Mouse (Mus musculus): ENCODE data around the gene Dusp3. TPM values are rescaled to one million over a fixed set of nuclear protein-coding genes. Genes with fewer than 3 reads are reported as not detected.
A peak's percentile ranks its signal among the peaks of the same experiment; 100 is the strongest.
"Not testable (repeated sequence)": the region's sequence is repeated elsewhere in the genome, so short reads cannot be mapped to it uniquely, and the experiment has no call there.

The Dusp3 gene
- polyA plus RNA-seq, 1 experiment = 55.8 TPM

DNA sequence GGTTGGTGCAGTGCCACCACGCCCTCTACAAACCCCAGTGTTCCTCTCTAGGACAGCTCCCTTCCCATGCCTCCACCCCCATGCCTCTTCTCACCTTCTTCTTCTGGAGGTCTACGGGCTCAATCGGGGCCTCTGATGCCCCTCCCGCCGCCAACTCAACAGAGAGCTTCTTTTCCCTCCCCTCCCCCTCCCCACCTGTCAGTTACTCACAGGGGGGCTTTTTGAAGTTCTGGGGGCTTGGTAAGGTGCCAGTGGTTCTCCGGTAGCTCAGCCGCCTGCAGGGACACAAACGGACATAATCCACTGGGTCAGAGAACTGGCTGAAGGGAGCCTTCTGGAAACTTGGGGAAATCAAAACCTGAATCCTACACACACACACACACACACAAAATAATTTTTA lies 24.7 kb upstream of the Dusp3 start:
- no peak for DNase-seq (ENCODE audit: low spot score)

DNA sequence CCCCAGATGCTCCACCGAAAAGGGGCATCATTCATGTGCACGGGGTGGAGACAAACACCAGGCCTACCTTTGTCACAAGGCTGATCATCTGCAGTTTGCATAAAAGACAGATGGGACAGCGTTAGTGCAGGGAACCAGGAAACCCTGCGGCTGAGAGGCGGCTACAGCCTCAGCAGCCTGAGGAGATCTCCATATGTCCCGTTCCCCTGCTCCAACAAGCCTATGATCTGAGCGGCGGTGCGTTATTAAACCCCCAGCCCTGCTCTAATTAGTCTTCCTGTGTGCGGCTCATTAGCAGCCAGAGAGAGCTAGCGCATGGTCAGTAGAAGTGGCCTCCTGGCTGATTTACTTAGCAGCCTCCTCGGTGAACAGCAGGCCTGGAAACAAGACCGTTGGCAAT lies 23.3 kb upstream of the Dusp3 start:
- no peak for DNase-seq (ENCODE audit: low spot score)

DNA sequence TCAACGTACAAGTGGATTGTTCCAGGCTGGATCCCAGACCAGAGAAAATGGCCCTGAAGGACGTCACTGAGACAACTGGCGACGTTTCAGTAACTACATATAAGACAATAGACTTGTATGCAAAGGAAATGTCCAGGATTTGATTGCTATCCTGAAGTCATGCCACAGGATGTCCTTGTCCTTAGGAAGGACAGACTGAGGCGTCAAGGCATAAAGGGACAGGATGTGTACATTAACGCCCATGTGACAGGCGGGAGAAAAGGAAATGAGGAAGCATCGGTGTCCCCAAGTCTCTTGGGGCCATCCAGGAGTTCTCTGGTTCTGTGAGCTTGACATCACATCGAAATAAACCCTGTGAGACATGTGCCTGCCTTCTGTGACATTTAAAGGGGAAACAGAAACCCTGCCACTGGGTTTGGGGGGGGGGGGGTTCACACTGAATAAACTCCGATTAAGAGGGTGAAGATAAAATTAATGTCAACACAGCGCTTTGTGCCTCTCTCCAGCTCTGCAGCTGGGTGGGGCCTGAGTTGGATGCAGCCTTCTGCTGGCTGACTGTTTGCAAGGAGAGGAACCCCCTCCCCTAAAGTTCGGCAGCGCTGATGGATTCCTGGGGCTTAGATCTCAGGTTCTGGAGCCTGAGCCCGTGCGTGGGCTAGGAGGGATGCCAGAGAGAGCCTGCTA lies 22.3 kb upstream of the Dusp3 start:
- DNase-seq (ENCODE audit: low spot score) = no peak

DNA sequence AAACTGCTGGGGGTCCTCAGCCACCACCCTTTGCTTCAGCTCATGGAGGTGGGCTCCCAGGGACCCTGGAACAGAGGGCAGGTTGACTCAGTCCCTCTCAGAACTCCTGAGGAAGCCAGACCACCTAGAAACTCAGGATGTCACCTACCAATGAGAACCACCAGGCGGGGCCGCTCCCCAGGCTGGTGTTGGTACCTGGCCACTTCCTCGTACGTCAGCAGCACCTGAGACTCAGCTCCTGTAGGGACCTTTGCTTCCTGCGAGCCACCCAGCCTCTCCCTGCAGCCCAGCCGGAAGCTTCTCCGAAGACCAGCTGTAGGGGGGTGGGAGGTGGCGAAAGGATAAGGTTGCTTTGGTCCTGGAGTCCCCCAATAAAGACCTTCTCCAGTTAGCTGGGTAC lies 21.6 kb upstream of the Dusp3 start:
- no peak for DNase-seq (ENCODE audit: low spot score)

DNA sequence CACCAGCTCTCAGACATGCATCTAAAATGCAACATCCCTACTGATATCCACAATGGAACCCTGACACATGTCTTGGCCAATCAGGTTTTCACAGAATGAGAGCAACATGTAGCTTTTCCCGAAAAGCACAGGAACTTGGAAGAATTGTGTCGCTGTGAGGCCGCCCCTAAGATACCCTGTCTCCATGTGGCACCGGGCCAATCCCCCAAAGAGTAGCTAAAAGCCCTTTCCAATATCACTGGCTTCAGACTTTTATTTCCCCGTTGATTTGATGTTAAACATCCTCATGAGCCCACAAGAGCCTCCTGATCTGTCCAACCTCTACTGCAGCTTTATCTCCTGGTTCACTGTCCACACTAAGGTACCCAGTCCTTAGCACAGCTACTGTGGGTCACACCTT lies 19.9 kb upstream of the Dusp3 start:
- no peak for DNase-seq (ENCODE audit: low spot score)

DNA sequence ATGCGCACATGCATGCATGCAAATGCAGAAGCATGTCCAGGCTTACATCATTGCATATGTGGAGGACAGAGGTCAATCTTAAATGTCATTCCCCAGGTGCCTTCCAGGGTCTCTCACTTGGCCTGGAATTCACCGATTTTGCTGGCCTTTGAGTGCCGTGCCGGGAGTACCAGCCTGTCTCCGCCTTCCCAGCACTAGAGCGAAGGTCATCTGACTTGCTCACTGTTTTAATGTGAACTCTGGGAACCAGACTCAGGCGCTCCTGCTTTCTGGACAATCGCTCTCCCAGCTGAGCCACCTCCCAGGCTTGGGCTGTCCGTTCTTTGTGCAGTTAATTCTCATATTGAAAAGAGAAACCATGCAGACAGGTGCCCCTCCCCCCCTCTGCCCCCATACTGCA lies 19.5 kb upstream of the Dusp3 start:
- no peak for DNase-seq (ENCODE audit: low spot score)

DNA sequence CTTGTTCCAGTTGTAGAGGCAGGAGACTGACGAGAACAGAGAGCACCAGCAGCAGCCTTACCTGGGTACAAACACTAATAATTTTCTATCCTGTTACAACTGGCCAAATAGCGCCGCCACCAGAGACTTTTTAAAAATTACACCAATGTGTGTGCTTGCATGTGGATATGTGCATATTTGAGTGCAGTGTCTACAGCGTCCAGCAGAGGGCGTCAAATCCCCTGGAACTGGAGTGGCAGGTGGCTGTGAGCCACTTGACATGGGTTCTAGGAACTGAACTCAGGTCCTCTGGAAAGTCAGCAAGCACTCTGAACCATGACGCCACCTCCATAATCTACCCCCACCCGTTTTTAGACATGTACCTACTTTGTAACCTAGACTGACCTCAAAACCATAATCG lies 17.4 kb upstream of the Dusp3 start:
- DNase-seq (ENCODE audit: low spot score) = no peak

DNA sequence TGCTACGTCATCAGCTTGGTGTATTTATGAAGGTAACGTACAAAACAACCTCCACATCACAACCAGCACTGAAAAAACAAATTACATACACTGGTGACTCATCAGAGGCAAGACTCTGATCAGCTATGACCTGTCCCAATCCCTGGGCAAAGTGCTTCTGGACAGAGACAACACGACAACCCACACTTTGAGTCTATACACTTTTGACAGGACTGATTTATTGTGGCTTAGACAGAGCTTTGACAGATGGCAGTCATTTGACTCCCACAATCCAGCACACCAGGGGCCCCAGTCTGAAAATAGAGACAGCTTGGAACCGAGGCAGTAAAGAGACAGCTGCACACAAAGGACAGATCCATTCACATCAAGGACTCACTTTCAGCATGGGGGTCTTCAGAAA lies 12.7 kb upstream of the Dusp3 start:
- no peak for DNase-seq (ENCODE audit: low spot score)

DNA sequence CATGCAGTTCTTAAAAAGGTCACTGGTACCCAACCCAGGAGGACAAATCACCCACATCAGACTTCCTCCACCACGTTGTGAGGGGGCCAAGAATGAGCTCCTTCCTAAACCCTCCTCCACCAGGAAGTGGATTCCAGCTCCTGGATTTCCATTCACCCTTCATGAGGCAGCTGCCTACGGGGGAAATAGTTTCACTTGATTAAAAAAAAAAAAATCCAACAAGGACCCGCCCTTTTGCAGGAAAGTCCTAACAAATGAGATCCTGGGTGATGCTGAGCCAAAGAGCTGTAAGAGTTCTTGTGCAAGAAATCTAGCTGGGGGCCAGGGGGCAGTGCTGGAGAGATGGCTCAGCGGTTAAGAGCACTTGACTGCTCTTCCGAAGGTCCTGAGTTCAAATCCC lies 11.4 kb upstream of the Dusp3 start:
- DNase-seq (ENCODE audit: low spot score) = no peak

DNA sequence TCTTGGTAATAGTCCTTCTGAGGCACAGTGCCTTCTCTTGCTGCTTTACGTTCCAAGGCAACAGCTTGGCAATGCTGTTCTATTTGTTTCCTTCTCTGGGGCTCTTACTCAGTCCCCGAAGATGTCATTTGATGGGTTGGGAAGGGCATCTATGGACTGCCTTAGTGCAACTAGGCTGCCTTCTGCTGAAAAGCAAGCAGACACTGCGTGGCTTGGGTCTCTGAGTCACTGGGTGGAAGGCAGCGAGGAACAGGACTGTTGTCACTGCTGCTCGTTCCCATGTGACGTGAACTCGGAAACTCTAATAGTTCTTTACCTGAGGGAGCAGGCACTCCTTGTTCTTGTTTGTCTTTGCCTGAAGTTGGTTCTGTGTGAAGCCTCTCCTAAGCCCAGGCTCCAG lies 9.1 kb upstream of the Dusp3 start:
- DNase-seq (ENCODE audit: low spot score) = no peak

DNA sequence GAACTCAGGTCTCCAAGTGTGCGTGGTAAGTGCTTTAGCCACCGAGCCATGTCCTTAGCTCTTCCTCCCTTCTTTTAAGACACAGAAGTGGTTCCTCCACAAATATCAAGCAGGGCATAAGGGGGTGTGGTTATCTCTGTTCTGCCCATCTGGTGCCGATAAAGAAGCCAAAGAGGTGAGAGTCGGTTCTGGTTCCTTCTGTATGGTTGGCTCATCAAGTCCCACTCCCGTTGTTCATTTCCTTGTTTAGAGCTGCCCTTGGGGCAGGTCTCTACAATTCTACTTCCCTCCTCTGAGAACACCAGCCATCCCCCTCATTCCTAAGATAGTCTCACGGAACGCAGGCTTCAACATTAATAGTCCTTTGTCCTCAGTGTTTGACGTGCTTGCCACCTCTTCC lies 7.3 kb upstream of the Dusp3 start:
- DNase-seq (ENCODE audit: low spot score) = no peak

DNA sequence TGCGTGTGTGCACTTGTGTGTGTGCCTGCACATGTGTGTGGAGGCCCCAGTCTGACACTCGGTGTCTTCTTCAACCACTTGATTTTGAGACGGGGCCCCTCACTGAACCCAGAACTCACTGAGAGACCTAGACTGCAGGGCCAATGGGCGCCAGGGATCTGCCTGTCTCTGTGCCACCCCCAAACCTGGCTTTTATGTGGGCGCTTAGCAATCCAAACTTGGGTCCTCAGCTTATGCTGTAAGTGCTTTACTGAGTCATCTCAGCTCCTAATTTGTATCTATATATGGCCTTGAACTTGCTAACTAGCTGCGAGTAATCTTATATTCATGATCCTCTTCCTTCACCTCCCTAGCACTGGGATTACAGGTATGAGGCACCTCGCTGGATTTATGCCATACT lies 5.6 kb upstream of the Dusp3 start:
- DNase-seq (ENCODE audit: low spot score) = no peak

DNA sequence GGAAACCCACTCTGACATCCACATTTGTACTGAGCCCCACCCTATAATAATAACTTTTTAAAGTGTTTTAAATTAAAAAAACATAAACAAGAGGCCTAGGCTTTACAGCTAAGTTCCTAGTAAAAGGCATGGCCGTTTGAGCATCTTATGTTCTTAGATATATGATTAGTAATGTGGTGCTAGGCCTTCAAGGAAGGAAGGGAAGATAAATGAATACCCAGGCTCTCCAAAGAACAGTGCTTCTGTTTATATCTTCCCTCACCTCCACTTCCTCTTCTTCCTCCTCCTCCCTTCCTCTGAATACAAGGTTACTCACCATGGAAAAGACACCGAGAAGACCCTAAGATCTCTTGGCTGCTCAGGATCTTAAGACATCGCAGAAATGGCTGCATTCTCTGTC lies 5.0 kb upstream of the Dusp3 start:
- no peak for DNase-seq (ENCODE audit: low spot score)

DNA sequence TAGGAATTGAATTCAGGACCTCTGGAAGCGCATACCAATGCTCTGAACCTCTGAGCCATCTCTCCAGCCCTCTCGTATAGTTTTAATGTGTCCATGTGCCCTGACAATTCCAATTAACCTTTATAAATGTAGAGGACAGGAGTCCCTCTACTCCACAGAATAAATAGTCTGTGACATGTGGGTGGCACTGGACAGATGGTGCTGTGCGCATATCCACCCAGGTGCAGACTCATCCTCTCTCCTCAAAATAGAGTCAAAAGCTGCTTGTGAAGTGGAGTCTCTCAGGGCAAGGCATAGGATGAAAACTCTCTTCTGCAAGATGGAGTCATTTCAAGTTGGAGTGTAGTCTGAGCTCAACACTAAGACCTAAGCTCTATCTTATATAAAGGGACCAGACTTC lies 3.4 kb upstream of the Dusp3 start:
- DNase-seq (ENCODE audit: low spot score) = no peak

DNA sequence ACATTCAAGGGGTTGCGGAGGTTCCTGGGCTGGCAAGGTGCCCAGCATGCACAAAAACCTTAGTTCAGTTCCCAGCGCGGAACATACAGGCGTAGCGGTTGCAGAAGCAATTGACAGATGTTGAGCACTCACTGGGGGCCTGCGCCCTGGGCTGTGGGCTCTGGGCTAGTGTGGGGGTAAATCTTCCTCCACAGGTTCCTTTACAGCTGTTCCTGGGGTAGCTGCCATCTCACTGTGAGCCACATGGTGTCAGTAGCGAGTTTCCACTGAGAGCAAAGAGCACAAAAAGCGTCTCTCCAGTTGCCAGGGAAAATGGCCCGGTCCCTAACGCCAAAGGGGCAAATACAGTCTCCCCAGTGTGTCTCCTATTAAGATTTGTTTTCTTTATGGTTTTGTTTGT lies 823 bp downstream of the Dusp3 start:
- DNase-seq (ENCODE audit: low spot score) = peak; percentile 53

DNA sequence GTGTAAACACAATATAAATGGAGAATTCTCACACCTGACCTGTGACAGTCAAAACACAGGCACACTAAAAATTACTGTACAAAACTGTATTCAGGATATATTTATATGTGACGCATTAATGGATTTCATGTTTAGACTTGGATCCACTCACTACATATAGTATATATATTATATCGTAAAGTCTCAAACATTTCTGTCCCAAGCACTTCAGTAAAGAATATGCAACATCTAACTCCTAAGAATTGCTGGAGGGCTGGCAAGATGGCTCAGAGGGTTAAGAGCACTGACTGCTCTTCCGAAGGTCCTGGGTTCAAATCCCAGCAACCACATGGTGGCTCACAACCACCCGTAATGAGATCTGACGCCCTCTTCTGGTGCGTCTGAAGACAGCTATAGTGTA lies 1.4 kb downstream of the Dusp3 start:
- DNase-seq (ENCODE audit: low spot score) = not testable (repeated sequence)

DNA sequence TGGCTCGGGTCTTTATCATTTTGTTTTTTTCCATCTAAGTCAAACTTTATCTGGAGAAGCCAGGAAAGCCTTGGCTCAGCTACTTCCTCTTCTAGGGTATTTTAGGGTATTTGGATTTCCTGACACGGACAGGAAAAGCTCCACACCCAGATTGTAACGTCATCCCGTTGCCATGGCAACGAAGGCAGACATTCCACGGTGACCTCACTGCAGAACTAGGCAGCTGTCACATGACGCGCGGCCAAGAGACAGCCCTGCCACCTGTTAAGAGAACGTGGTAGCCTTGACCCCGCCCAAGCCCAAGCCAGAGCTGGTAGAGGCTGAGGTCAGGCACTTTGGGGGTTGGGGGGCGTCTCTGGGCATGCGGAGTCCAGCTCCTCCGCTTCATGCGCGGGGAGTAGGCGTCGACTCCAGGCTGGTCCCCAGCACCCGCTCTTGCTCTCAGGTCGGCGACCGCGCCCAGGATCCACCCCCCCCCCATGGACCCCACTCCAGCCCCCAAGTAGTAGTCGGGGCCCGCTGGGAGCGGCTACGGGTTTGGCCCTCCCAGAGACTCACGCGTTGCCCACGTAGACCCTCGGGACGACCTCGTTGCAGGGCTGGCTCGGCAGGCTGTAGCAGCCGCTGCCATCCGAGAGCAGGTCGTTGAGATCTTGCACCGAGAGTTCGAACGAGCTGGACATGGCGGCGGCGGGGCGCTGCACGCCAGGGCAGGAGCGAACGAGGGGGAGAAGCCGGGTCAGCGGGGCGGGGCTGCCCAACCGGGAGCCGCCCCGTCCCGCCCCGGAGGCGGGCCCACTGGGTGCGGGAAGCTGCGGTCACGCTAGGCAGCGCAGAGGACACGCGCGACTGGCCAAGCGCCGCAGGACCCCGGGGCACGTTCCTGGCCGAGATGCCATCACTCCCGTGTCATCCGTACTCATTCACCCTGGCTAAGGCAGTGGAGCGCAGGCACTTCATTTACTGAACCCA lies 2.5 kb downstream of the Dusp3 start, which contains the start of gene Cfap97d1:
Cfap97d1 (plus strand) TSS at position 226 of the 972 bp plus-strand sequence.
- DNase-seq (ENCODE audit: low spot score) = peak; percentile 75

DNA sequence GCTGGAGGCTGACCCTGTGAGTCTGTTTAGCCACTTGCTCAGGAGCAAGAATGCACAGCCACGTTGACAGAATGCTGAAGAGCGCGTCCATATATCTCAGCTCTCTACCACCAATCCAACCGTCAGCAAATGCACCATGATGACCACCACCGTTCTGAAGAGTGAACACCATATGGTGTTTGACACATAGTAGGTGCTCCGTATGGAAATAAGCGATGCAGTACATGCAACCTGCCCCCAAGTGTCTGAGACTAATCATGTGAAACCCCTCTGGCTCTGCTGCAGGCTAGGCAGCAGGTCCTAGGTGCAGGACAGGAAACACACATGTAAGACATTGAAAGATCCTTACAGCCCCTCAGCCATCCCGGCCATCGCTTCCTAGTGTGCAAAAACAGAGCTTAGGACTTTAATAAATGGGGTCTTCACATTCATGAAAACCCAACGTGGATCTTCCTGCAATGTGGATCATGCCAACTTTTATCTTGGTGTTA lies 3.3 kb downstream of the Dusp3 start:
- DNase-seq (ENCODE audit: low spot score) = no peak

DNA sequence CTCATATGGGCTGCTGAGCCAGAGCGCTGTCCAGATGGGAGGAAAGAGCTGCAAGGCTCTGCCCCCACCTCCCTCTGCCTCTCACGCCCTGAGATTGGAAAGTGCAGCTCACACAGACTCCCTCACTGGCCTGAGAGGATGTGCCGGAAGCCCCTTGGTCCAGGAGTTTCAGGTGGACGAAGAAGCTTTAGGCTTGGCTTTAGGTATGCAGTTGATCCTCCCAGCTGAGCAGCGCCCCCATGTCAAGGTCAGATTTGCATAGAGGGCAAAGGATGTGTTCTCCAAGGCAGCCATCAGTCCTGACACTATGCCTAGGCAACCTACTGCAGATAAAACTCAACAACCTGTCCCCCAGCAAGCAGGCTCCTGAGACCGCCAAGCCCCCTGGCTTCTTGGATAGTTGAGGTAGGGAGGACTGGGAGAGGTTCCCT lies 3.8 kb downstream of the Dusp3 start:
- no peak for DNase-seq (ENCODE audit: low spot score)

DNA sequence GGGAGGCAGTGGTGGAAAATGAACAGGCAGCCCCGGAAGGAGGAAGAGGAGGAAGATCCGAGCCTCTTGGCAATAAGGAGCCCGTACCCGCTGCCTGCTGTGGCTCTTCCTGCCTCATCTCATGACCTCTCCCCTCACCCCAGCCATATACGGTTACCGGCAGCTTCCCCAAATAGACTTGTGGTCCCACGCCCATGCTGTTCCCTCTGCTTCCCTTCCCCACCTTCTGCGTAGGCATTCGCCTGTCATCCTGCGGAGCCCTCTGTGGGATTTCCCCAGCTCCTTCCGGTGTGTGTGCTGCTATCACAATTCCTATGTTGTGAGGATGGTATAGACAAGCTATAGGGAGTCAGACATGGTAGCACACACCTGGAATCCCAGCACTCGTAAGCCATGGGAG lies 5.0 kb downstream of the Dusp3 start:
- no peak for DNase-seq (ENCODE audit: low spot score)

DNA sequence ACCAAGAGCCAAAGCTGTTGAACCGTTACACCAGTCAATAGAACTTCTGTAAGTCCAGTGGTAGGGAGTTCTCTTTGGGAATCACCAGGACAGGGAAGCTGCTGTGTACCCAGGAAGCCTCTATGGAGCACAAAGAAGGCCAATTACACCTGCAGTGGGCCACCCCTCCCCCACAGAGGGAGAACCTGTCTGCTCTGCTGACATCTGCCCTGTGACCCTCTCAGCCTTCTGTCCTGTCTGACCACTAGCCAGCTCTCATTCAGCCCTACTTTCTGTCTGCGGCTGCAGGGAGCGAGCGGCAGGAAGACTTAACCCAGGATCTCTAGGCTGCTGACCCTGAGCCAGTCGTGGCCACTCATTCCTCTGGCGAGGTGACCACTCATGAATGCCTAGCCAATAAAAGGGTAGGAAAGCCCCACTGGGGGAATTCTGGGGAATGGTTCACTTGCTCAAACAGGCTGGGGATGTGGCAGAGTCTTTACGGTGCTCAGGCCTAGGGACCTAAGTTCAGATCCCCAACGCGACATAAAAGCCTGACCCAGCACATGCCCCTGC lies 6.1 kb downstream of the Dusp3 start:
- DNase-seq (ENCODE audit: low spot score) = no peak

DNA sequence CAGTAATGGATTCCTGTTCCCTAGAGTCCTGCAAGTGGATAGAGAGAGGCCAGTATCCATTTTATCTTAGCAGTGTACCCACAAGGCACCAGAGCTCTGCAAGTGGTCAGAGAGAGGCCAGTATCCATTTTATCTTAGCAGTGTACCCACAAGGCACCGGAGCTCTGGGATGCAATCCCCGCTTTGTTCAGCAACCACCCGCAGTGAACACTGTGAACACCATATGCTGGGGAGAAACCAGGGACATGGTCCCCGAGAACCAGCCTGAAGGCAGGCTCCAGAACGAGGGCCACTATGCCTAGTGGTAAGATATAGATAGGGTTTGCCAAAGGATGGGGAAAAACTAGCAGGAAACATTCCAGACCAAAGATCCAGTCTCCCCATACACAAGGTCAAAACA lies 7.7 kb downstream of the Dusp3 start:
- DNase-seq (ENCODE audit: low spot score) = no peak

DNA sequence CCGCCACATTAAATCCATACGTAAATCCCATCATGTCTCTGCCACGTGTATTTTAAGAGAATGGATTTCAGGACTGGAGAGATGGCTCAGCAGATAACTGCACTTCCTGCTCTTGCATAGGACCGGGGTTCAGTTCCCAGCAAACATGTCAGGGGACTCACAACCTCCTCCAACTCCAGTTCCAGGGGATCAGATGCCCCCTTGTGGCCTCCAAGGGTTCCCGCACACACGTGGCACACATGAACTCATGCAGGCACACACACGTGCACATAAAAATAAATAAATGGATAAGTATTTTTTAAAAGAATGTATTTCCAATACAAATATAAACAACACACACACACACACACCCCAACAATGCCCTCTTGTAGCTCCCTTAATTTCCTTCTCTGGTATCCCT lies 9.9 kb downstream of the Dusp3 start:
- DNase-seq (ENCODE audit: low spot score) = no peak

All from urinary bladder, adult 2 months (tissue).